Mouse (Mus musculus): ENCODE measurements around the gene Rps25.
A peak's percentile ranks its signal among the peaks of the same experiment; 100 is the strongest.

- TF ChIP-seq CTCF (IDR thresholded peaks at IDR 0.05; ENCODE audit: borderline replicate concordance, extremely low read depth, insufficient read depth, insufficient read length), result peak; percentile 47; the same call in 1 of the 2 replicates
- no peak for TF ChIP-seq POLR2A (IDR thresholded peaks at IDR 0.05; ENCODE audit: borderline replicate concordance, extremely low read depth, insufficient read depth, insufficient read length, poor library complexity, severe bottlenecking)
These were observed 49.7 kb upstream of the Rps25 start for GRCm38 (mm10) chr9:44357207-44357606.

Data from brain, embryonic 14.5 days (tissue).